Mouse (Mus musculus): ENCODE measurements around the gene Osmr. TPM values are rescaled to one million over a fixed set of nuclear protein-coding genes. Genes with fewer than 3 reads are reported as not detected.

Gene Osmr
- polyA plus RNA-seq, 1 experiment from 2014 or later = 2.0 TPM

DNA sequence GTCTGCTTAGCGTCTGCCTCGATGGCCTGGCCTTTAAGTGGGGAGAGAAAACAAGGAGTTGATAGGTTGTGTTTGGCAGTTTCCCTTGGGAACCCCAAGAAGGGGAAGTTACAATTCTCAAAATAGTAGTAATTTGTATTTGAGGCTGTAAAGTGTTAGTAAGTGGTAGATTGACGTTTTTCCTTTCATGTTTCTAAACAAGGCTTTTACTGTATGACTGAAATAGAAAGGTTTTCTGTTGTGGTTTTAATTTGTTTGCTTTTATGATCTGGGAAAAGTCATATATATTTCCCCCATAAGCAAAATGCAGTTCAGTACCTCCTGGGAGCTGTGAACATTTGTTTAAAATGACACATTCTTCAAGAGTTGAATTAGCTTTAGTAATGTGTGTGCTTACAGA, 102.5 kb downstream of the Osmr start:
- H3K4me1 ChIP-seq (replicated peaks) = no peaks in the 10 kb centered on the region
- ATAC-seq (ENCODE audit: insufficient number of reproducible peaks, low FRiP score) = no peak
- H3K36me3 ChIP-seq = peaks cover 73% of the 10 kb centered on the region
- WGBS = 77% methylated on average over 3 of the region's 3 CpGs
- H3K9ac ChIP-seq = no peak overlapping the region
- no peaks in the 10 kb centered on the region for H3K27me3 ChIP-seq (replicated peaks)
- no peak overlapping the region for H3K4me3 ChIP-seq
- no peak overlapping the region for H3K4me2 ChIP-seq
- H3K9me3 ChIP-seq (replicated peaks) = no peaks in the 10 kb centered on the region
- no peak overlapping the region for H3K27ac ChIP-seq (ENCODE audit: poor library complexity, severe bottlenecking)

Other genes starting within 250 kb of the Osmr start
- 33.5 and 34.4 TPM in 2 replicates for gene Rictor, start 166.6 kb downstream of the Osmr start, polyA plus RNA-seq (2016; fragmentation: Nextera tagmentation; extraction: Ambion mirVana)
- gene Lifr, start 215.6 kb upstream of the Osmr start, polyA plus RNA-seq (2016; fragmentation: Nextera tagmentation; extraction: Ambion mirVana) = 17.3 and 17.9 TPM in 2 replicates